Mouse (Mus musculus) MEL-GATA-1-ER (cell line): ENCODE data around the gene Ecel1.

ENCODE experiments used
- DNase-seq: peaks from one replicate; pipeline ENCODE4 v3.0.0-alpha.2; 2012; ENCODE audit warnings: low read depth; ENCODE audit errors: extremely low read depth

Ecel1 gene

GRCm38 (mm10) chr1:87156199-87156587 is at the start of gene Ecel1:
Gene Ecel1, minus strand, starts transcription at chr1:87156521.
- DNase-seq: no peak

- DNase-seq: no peak
Observed at GRCm38 (mm10) chr1:87205502-87205901, 49.2 kb upstream of the Ecel1 start.

DNA sequence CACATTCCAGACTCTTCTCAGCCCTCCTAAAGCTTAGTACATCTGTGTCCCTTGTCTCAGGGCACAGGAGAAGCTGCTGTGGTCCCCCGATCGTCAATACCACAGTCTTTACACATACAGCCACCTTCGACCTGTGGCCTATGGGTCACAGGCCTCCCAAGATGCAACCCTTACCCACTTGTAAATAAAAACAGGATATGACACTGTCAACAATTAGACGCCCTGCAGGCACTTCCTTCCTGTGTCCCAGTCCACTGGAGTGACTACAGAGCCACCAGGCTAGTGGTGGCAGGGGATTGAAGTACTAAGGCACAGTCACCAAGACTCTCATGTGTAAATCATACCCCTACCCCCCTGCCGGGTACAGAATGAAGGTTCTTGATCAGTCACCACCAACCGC is 48.7 kb upstream of the Ecel1 start:
- DNase-seq: no peak

GRCm38 (mm10) chr1:87204465-87204864 is 48.1 kb upstream of the Ecel1 start, which contains the start of gene Chrng:
Gene Chrng, plus strand, starts transcription at chr1:87204657.
- DNase-seq: no peak

GRCm38 (mm10) chr1:87203779-87204178 is 47.5 kb upstream of the Ecel1 start:
- no peak for DNase-seq

GRCm38 (mm10) chr1:87201848-87202247 is 45.5 kb upstream of the Ecel1 start:
- DNase-seq: no peak

DNA sequence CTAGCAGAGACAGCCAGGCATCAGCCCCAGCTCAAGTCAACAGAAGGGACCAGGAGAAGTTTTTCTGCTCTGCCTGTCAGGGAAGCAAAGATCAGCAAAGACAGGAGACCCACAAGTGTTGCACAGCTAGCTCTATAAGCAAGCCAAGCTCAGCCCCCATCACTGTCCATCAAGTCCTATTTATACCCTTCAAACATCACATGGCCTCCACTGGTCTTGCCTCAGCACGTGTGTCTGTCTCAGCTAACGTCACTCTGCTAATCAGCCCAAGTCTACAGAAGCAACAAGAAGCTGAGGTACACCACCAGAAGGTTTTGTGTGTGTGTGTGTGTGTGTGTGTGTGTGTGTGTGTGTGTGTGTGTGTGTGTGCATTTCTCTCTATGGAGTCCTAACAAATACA is 44.5 kb upstream of the Ecel1 start:
- DNase-seq: no peak

GRCm38 (mm10) chr1:87198119-87199065 is 42.1 kb upstream of the Ecel1 start:
- no peak for DNase-seq

GRCm38 (mm10) chr1:87197296-87197695 is 41.0 kb upstream of the Ecel1 start:
- no peak for DNase-seq

GRCm38 (mm10) chr1:87190429-87190828 is 34.1 kb upstream of the Ecel1 start, which contains the start of gene Chrnd:
Gene Chrnd, plus strand, starts transcription at chr1:87190607.
- DNase-seq: no peak

DNA sequence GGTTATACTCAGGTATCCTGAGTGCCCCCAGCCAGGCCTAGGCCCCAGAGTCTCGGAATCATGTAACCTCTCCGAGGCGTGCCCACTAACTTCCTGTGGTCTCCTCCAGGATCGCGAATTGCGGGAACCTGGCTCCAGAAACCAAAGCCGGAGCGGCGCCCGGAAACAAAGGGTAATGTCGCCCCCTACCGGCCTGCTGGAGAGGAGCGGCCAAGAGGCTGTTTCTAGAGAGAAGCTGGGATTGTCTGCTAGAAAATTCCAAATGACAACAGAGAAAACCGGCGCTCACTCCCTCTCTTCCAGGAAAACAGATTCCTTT is 30.7 kb upstream of the Ecel1 start:
- peak; percentile 21 for DNase-seq

GRCm38 (mm10) chr1:87186261-87187036 is 30.1 kb upstream of the Ecel1 start:
- no peak for DNase-seq

DNA sequence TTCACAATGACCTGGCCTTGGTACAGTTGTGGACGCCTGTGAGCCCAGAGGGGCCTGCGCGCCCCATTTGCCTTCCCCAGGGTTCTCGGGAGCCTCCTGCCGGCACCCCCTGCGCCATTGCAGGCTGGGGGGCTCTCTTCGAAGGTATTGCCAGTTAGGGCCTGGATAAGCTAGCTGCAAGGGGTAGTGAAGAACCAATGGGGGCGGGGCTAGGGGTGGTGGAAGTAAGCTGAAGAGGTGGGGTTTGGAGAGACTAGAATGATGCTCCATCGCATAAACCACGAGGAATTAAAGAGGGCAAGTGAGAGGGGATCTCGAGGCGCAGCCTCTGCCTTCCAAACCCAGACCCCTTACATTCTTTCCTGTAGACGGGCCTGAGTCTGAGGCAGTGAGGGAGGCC is 29.2 kb upstream of the Ecel1 start:
- no peak for DNase-seq

DNA sequence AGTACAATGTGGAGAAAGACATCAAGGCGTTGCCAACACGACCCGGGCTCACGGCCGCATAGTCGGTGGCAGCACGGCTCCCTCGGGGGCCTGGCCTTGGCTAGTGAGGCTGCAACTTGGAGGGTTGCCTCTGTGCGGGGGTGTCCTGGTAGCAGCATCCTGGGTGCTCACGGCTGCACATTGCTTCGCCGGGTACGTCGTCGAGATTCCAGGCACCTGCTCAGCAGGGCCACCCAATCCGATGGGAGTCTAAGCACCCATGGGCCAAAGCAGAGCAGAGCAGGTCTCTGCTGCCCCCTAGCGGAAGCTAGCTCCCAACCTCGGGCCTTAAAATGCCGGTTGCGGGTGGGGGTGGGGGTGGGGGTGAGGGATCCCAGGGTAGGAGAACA is 28.4 kb upstream of the Ecel1 start:
- DNase-seq: peak; percentile 49

- DNase-seq: no peak
Observed at GRCm38 (mm10) chr1:87183998-87184750, 27.9 kb upstream of the Ecel1 start.

GRCm38 (mm10) chr1:87183013-87183412 is 26.7 kb upstream of the Ecel1 start, which contains the start of gene Prss56:
Gene Prss56, plus strand, starts transcription at chr1:87183313.
- DNase-seq: no peak

GRCm38 (mm10) chr1:87180896-87181295 is 24.6 kb upstream of the Ecel1 start:
- peak; percentile 14 for DNase-seq

DNA sequence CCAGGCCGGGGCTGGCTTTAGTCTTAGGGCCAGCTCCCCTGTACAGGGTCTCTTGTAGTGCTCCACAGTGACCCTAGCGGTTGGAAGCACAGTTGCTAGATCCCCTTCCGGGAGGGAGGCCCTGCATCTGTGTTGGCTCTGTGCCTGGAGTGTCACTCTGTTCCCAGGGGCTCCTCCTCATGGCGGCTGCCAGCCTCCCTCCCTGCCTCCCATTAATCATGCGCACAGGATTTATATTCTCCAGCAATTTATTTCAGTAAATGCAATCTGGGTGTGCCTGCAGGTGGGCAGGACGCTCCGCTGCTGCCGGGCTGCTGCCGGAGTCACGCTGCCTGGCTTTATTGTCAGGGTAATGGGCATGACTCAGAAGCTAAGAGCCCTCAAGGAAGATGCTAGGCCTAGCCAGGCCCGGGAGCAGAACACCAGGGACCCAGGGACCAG is 19.6 kb upstream of the Ecel1 start:
- DNase-seq: no peak

DNA sequence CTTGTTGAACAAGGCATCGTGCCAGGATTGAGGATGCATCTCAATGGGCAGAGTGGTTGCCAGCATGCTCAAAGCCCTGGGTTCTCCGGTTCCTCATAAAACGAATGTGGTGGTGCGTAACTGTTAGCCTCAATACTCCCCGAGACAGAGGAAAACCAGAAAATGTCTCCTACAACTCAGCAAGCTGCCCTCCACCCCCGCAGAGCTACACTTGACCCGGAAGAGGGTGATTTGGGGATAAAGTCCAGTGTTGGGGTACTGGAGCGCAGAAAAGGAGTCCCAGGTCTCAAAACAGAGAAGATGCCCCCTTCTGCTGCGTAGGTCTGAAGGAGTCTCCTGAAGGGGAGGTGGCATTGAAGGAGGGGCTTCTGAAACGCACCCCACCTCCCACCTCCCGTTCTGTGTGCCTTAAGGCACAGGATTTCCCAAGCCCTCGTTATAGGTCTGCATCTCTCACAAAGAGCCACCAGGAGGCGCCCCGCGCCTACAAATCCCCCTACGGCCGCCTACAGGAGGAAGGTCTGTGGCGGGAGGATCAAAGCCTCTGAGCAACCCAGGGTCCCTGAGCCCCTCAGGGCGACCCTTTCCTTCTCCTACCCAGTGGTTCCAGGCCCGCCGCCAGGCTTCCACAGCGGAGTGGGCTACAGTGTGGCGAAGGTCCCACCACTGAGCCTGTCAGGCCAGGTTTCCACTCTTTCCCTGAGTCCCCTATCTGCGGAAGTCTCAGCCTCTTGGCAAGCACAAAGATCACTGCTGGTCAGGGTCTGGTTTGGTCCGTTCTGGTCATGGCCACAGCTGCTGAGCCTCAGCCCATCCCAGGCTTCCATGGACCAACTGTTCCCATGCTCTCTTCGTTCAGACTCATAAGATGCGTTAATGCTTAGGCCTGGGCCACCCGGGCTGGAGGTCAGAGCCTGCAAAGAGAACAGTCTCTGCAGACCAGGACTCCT is 18.0 kb upstream of the Ecel1 start:
- DNase-seq: peak; percentile 43

DNA sequence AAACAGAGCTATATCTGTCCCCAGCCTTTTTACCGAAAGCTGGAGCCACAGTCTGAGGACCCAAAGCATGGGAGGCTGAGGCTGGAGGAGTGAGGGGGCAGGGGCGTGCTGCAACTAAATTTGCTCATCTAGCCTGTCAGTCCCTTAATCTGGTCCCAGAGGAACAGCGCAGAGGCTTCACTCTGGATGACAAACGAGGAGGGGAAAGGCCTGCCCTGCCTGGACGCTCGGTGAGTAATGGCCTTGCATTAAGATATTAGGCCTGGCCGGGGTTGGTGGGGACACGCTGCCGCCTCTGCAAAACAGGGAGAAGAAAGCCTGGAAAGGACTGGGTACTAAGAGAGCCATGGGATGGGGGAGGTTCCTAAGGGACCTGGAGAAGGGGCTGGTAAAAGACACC is 16.0 kb upstream of the Ecel1 start:
- DNase-seq: no peak
